Mouse (Mus musculus) liver, embryonic 11.5 days (tissue): ENCODE results near the gene Capn8. TPM values are rescaled to one million over a fixed set of nuclear protein-coding genes. Genes with fewer than 3 reads are reported as not detected.

Experiments used
- polyA plus RNA-seq: library from polyadenylated mRNA; unstranded; fragments of >200 nt; fragmentation: Nextera tagmentation; extraction: Ambion mirVana; gene quantifications from 2 replicates; pipeline ENCODE4 v1.2.1, GENCODE M21; 2014

Gene Capn8
- polyA plus RNA-seq, 1 experiment from 2014 or later, result not detected

Other genes with a start within 250 kb of the Capn8 start
- 14.8 and 18.0 TPM in 2 replicates for gene Fbxo28, start 223.4 kb upstream of the Capn8 start, polyA plus RNA-seq
- 12.3 and 14.0 TPM in 2 replicates for gene Trp53bp2, start 155.8 kb upstream of the Capn8 start, polyA plus RNA-seq
- 49.5 and 51.4 TPM in 2 replicates for gene Capn2, start 47.4 kb upstream of the Capn8 start, polyA plus RNA-seq
- not detected in 2 replicates for gene Ccdc185, start 184.2 kb downstream of the Capn8 start, polyA plus RNA-seq
- 4.6 TPM in 2 replicates for gene Susd4, start 198.9 kb downstream of the Capn8 start, polyA plus RNA-seq